Mouse (Mus musculus) CH12F3 (cell line): Measurements from ENCODE around the gene Arntl2.
"Not testable (repeated sequence)": the region's sequence is repeated elsewhere in the genome, so short reads cannot be mapped to it uniquely, and the experiment has no call there.

ENCODE experiments used
- in situ Hi-C: fragments of 300-500 bp; cut with MboI; formaldehyde crosslinking; loops from 2 replicates; pipeline ENCODE4 v1.14.3; 2020; ENCODE audit warnings: low sequenced_read_pairs

The Arntl2 gene

DNA sequence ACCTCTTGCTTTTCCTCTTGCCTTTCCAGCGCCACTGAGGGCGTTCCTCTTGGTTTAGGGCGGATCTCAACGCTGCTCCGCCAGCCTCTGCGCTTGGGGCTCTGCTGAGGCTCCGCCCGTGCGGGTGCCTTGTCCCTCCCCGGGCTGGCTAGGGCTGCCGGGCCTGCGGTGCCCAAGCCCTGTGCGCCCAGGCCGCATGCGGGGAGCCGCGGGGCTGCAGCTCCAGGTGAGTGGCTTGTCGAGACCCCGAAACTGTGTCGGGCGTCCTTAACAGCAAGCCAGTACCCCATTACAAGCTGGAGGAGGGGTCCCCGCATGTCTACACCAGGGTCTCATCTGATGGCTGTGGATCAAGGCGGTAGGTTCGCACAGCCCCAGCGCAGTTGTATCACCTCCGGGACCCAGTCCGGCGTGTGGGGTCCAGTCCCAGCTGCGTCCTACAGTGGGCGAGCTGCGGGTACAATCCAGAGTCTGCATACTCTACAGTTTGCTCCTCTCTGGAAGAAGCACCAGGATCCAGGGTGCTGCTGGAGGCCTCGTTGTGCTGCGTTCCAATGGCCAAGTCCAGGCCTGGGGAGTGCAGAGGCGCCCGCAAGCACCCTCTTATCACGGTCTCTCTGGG, at the start of gene Arntl2:
Arntl2 (plus strand) TSS at position 132 of the 622 bp plus-strand sequence.
- in situ Hi-C loops, result no loop called here

DNA sequence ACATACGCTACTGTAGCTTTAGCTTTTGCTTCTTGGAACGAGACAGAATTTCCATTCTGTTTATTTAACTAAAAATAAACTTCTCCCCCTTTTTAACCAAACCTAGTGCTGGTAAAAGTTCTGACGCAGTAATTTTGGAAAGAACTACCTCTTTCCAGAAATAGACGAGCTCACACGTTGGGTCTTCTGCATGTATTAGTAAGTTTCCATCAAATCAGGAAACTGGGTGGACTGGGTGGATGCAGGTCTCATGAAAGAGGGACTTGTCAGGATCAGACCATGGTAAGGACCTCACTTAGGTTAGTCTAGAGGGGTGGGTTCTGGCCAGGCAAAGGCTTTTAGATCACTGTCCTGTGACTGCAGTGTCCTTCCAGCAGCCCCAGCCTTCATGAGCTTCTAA, 49.3 kb upstream of the Arntl2 start:
- in situ Hi-C loops, result no loop called here

DNA sequence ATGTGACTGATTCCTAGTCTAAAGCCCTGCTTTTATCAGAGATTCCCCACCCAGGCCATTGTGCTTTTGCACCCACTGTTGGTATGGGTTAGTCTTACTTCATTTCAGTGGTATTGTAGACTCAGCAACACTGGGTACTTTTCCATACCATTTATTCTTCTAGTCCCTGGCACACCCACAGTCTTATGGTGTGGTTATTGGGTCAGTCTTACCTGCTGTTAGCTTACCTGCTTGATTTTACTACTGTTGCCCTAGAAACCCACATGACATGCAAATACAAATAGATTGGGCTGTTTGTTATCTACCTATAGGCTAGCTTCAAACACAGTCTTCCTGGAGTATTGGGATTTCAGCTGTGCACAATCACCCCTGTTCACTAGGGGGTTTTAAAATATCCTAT, 48.8 kb upstream of the Arntl2 start:
- in situ Hi-C loops, result no loop called here

GRCm38 (mm10) chr6:146748271-146748670, 47.6 kb upstream of the Arntl2 start:
- in situ Hi-C loops, result no loop called here

DNA sequence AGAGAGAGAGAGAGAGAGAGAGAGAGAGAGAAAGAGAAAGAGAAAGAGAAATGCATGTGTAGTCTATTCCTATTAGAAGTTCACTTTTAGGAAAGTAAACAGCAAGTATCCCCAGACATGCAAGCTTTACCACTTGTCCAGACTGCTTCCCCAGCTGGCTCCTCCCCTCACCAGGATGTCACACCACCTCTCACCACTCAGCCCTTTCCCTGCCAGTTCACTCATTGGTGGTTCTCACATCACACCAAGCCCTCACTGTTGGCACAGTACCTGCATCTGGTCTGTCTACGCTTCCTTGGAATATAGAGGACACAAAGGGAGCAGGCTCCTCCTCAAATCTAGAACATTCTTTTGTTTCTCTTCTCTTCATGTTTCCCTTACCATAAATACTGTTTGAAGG, 44.2 kb upstream of the Arntl2 start:
- in situ Hi-C loops, result loop anchor here (10.0 kb wide), 1 partner anchor 87 kb away; no protein-coding TSS in a partner anchor

DNA sequence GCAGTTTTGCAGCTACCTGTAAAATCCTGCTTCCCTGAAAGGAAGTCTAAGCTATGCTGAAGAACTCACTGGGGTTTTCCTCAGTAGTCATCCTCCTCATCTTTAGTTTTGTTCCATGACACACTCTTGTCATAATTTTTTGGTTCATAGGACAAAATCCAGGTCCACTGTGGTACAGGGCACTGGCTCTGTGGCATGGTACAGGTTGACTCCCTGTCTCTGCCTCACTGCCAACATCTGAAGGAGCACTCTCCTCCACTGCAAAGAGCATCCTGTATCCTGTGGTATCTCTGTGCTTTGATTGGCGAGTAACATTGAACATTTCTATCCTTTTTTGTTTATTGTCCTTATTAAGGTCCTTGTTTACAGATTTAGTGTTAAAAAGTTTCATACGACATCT, 43.7 kb upstream of the Arntl2 start:
- in situ Hi-C loops, result loop anchor here (10.0 kb wide), 1 partner anchor 87 kb away; no protein-coding TSS in a partner anchor

DNA sequence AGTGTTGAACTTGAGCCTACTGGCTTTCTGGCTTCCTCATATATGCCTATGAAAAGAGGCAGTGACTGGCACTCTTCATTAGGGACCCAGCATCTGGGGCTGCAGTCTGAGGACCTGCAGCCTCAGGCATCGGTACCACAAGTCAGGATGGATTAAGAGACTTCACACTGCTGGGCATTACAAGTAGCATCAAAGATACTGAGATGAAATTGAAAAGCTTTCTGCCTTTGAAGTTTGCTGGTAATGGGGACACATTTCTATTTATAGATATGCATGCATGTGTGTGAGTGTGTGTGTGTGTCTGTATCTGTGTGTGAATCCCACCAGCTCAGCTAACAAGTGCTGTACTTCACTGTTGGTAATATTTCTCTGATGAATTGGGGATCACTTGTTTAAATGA, 43.2 kb upstream of the Arntl2 start:
- in situ Hi-C loops, result loop anchor here (10.0 kb wide), 1 partner anchor 88 kb away; no protein-coding TSS in a partner anchor

- in situ Hi-C loops, result loop anchor here (10.0 kb wide), 1 partner anchor 89 kb away; no protein-coding TSS in a partner anchor
Measured at GRCm38 (mm10) chr6:146753560-146754160, 42.2 kb upstream of the Arntl2 start.

- in situ Hi-C loops, result loop anchor here (10.0 kb wide), 1 partner anchor 90 kb away; no protein-coding TSS in a partner anchor
Measured at GRCm38 (mm10) chr6:146755136-146755535, 40.7 kb upstream of the Arntl2 start.

GRCm38 (mm10) chr6:146755679-146756078, 40.2 kb upstream of the Arntl2 start:
- in situ Hi-C loops, result loop anchor here (10.0 kb wide), 1 partner anchor 91 kb away; no protein-coding TSS in a partner anchor

- in situ Hi-C loops, result loop anchor here (10.0 kb wide), 1 partner anchor 94 kb away; no protein-coding TSS in a partner anchor
Measured at GRCm38 (mm10) chr6:146759027-146759426, 36.8 kb upstream of the Arntl2 start.

DNA sequence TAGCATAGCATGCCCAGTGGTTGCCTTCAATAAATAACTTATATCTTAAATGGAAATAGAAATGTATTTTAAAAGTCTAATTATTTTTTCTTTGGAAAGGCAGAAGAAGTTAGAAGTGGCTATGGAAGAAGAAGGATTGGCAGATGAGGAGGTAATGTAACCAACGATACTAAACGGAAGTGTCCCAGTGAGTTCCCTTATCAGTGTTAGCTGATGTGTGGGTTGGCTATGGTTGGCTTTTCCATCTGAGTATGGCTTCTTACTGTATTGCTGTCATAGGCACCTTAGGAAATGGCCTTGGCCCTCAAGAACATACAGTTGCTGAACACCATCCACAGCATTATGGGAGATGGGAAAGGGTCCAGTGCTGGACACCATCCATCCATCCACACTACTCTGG, 35.8 kb upstream of the Arntl2 start:
- in situ Hi-C loops, result no loop called here

- in situ Hi-C loops, result no loop called here
Measured at GRCm38 (mm10) chr6:146760736-146761135, 35.1 kb upstream of the Arntl2 start.

DNA sequence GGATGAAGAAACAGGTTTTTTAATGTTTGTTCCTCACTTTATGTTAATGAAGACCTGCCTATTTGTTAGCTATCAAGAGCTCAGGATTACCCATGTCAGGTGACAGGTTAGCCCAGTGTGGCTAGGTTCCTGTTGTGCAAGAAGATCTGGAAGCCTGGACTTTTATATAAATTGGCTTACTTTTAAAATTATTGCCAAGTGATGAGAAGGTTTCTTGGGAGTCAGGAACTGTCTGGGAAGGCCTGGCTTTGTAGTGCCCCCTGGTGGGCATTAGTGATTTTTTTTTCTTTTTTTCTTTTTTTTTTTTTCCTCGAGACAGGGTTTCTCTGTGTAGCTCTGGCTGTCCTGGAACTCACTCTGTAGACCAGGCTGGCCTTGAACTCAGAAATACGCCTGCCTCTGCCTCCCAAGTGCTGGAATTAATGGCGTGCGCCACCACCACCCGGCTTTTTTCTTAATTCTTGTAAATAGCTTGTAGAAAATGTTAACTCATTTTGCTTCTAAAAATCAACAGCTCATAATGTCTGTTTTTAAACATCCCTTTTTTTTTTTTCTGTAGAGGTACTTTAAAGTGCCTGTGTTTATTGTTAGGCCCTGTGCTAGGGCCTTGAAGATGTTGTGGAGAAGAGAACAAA, 33.5 kb upstream of the Arntl2 start:
- in situ Hi-C loops, result no loop called here

DNA sequence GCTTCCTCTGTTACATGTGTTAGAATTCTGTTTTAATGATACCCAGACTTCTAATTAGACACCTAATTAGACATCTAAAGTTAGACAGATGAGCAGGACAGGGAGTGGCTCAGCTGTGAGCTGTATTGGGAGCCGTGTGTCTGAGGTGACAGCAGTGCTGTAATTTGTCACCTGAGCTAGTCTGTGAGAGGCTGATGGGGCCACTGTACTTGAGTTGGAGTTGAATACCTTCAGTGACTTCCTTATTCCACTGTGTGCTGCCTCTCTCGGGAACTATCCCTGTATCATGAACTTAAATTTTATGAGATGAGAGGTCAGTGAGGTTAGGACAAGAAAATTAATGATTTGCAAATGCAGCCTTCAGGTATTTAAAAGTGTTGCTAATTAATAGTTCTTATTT, 31.3 kb upstream of the Arntl2 start:
- in situ Hi-C loops, result no loop called here

- in situ Hi-C loops, result no loop called here
Measured at GRCm38 (mm10) chr6:146765270-146765669, 30.6 kb upstream of the Arntl2 start.

GRCm38 (mm10) chr6:146768813-146769404, 26.9 kb upstream of the Arntl2 start:
- in situ Hi-C loops, result no loop called here

DNA sequence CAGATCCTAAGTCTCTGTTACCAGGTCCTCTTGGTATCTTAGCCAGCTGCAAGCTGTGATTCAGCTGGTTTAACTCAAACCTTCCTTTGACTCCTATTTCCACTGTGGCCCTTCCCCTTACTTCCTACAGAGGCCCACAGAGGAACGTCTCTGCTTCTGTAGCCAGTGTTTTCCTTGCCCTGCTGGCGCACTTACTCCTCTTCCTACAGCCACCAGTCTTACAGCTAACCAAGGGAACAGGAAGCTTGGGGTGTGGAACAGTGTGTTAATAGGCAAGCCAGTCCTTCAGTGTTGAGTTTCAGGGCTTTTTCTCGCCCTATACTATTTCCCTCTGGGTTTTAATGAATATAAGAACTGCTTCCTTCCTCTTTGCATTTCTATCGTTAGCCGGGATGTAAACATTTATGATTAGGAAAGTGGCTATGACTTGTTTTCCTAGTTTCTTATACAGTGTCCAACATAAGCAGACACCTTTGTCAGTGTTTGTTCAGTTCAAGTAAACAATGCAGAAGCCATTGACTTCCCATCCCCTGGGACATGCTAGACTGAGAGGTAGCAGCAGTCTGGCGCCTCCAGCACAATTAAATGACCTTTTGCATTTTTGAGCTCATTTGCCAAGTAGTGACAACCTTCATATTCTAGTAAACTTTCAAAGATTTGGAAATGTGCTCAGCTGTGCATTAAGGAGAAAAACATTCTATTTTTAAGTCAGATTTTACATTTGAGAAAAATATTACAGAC, 25.7 kb upstream of the Arntl2 start:
- in situ Hi-C loops, result no loop called here

GRCm38 (mm10) chr6:146770808-146771207, 25.0 kb upstream of the Arntl2 start:
- in situ Hi-C loops, result no loop called here

GRCm38 (mm10) chr6:146775864-146776263, 20.0 kb upstream of the Arntl2 start:
- in situ Hi-C loops, result not testable (repeated sequence)
